Mouse (Mus musculus) heart, adult 11 months (tissue): Measurements from ENCODE around the gene Zfp536.

ENCODE experiments used
- DNase-seq: peaks from one replicate; pipeline ENCODE4 v3.0.0; 2022

Zfp536 gene

DNA sequence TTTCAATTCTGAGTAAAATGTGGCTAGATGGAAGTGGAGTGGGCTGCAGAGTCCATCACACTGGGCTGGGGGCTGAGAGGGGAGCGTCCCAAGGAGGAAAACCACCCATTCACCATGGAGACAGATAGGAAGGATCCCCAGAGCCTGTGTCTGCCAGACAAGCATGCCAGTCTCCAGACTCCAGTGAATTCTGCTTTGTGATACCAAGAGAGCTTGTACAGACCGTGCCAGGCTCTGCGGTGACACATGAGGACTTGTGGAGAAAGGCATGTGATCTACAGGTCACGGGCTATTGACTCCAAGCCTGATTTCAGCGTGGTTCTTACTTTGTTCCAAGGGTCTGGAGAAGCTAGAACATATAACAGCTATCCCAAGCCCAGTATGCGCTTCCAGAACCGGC, 230.5 kb downstream of the Zfp536 start:
- DNase-seq, result peak; percentile 92

- DNase-seq, result no peak
Measured at GRCm38 (mm10) chr7:37531166-37531565, 242.3 kb downstream of the Zfp536 start.

GRCm38 (mm10) chr7:37528311-37528710, 245.1 kb downstream of the Zfp536 start:
- no peak for DNase-seq

DNA sequence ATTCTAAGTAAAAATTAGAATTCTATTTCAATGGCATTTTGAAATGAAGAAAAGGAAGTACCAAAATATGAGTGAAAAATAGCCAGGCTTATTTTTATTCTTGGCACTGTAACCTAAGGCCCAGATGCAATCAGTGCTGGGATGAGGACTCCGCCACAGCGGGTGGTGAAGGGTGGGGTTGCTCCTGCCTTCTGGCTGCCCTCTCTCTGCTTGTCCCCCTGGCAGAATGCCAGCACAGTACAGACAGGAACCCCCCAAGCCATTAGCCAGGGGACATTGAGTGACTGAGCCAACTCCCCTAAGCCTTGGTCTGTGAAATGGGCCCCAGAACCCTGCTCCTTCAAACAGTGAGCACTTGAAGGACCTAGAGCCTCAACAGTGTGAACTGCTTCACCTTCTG, 245.6 kb downstream of the Zfp536 start:
- DNase-seq, result no peak

- no peak for DNase-seq
Measured at GRCm38 (mm10) chr7:37521407-37521806, 252.0 kb downstream of the Zfp536 start.

- DNase-seq, result no peak
Measured at GRCm38 (mm10) chr7:37510933-37511675, 262.3 kb downstream of the Zfp536 start.

DNA sequence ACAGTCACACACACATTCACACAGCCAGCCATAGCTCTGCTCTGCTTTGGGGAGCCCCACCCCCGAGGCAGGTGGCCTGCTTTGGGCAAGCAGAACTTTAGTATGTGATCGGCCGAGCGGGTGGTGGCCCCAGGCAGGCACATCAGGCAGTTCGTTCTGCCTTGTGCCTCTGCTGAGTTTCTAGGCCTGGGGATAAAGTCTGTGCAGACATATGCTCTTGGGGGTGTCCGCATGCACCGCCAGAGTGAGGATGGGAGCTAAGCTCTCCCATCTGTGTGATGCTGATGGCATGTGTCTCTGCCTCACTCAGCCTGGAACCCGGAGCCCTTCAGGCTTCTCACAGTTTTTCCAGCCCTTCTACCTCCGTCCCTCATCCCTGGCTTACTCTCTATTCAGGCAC, 263.7 kb downstream of the Zfp536 start:
- no peak for DNase-seq

DNA sequence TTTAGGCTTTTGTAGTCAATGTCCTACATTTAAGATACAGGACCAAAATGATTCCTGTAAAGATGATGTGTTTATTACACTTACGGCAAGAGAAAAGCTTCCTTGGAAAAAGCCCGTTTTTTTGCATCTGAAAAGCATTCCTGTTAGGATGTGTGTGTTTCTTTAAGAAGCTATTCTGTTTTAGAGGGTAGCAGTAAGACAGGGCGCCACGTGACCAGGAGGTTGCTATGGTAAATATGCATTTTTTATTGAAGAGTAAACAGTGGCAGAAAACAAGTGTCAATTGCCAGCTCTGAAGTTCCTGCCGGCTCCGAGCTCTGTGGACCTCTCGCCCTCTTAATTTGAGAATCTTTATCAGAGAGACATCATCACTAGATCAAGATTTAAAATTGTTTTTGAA, 267.9 kb downstream of the Zfp536 start:
- DNase-seq, result no peak

DNA sequence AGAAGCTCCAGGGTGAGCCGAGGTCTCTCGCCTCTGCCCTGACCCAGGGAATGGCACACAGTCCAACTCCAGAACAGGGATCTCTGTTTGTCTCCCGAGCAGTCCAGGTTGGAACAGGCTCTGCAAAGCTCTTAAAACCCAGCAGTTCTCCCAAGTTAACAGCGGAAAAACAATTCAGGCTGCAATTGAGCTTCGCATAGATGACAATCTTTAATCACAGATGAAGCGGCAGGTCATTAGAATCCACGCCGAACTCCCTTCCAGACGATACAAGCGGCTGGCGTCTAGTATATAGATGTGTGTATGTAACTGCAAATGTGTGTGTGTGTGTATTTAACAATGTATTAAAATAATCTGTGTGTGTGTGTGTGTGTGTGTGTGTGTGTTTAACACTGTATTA, 268.3 kb downstream of the Zfp536 start:
- peak; percentile 82 for DNase-seq

- peak; percentile 70 for DNase-seq
Measured at GRCm38 (mm10) chr7:37498881-37499280, 274.6 kb downstream of the Zfp536 start.

GRCm38 (mm10) chr7:37496491-37496890, 276.9 kb downstream of the Zfp536 start:
- DNase-seq, result no peak

GRCm38 (mm10) chr7:37490312-37490711, 283.1 kb downstream of the Zfp536 start:
- no peak for DNase-seq

GRCm38 (mm10) chr7:37484946-37485345, 288.5 kb downstream of the Zfp536 start:
- no peak for DNase-seq

DNA sequence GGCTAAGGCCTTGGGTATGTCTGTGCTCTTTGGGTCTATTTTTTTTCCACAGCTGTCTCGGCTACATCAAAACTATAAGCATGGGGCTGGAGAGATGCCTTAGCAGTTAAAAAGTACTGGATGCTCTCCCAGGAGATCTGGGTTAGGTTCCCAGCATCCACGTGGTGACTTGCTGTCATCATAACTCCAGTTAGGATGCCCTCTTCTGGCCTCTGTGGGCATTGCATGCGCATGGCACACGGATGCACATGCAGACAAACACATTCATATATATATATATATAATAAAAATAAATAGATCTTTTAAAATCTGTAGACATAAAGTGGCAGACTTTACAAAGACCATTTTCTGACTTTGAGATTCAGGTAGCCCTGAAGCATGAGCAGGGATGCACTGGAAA, 290.9 kb downstream of the Zfp536 start:
- no peak for DNase-seq

GRCm38 (mm10) chr7:37481165-37481564, 292.3 kb downstream of the Zfp536 start:
- DNase-seq, result no peak

DNA sequence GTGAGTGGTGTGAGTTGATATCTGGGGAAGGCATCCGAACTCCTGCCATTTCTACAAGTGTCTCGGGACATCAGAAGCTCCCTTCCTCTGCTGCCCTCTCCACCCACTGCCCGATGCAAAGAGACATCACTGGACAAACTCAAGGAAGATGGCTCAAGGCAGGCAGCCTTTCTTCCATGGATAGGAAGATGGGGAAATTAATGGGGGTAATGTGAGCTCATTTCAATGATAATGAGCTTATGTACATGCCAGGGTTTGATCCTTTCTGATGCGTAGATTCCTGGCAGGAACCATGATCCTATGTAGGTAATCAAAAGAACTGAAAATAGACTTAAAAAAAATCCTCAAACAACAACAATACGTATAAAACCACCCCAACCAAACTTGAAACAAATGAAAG, 296.1 kb downstream of the Zfp536 start:
- DNase-seq, result no peak

- no peak for DNase-seq
Measured at GRCm38 (mm10) chr7:37475485-37475884, 298.0 kb downstream of the Zfp536 start.

GRCm38 (mm10) chr7:37474284-37474683, 299.2 kb downstream of the Zfp536 start:
- no peak for DNase-seq

DNA sequence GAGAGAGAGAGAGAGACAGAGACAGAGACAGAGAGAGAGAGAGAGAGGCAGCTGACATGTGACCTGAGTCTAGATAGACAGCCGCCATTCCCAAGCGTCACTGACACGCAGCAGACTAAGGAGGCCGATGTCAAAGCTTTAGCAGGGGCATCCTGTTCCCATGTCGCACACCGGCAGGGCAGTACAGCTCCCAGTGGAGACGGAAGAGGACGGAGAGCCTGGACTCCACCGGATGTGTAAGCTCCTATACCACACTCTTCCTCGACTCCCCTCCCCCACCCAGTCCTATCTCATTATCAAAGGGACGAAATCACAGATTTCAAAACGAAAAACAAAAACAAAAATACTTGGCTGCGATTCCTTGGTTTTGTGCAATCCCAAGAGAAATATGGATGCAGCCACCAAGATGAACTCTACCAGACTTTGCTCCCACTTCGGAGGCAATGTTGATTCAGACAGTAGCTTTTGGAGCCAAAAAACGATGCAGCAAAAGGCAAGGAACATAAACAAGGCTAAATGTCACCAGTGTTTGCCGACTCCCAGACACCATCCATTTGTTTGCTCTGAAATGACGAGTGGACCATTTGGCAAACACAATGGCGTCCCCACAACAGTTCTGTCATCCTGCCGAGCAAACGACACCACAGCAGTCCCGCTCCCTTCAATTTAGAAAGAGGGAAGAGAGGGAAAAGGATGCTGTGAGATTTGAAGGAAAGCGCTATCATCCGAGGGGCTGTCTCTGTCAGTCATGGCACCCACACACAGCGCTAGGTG, 299.9 kb downstream of the Zfp536 start:
- no peak for DNase-seq

DNA sequence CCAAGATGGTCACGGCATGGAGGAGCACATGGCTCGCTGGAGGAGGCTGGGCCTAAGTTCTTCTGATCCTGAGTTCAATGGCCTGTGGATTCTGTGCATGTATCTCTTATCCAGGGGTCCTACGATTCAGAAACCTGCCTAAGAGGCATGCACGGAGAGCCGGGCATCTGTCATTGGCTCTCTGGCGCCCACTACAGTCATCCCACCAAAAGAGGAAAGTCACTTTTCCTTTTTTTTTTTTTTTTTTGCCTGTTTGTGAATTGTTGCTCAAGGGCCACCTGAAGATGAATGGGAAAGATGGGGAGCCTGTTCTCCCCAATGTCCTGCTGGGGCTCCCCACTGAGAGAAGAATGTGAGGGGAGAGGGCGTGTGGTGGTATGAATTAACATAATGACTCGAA, 301.7 kb downstream of the Zfp536 start:
- DNase-seq, result no peak

- DNase-seq, result no peak
Measured at GRCm38 (mm10) chr7:37466477-37467243, 306.8 kb downstream of the Zfp536 start.

- DNase-seq, result no peak
Measured at GRCm38 (mm10) chr7:37464186-37464721, 309.2 kb downstream of the Zfp536 start.

GRCm38 (mm10) chr7:37447523-37447922, 325.9 kb downstream of the Zfp536 start:
- DNase-seq, result no peak
